Mouse (Mus musculus): ENCODE results near the gene Gtf2h4.

DNA sequence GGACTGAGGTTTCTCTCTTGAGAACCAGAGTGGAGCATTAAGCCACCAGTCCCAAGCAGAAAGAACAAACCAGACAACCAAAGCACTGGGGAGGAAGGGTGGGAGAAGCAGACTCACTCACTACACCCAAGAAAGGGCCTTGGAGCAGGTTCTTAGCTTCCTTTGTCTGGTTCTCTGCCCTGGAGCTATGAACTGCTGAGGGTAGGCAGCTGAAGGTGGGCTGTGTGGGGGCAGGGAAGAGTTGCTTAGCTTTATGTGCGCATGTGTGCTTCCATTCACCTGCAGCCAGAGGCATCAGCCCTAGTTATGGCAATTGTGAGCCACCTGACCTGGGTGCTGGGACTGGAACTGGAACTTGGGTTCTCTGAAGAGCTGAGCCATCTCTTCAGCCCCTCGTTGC lies 20.5 kb downstream of the Gtf2h4 start:
- TF ChIP-seq FOSL1 (IDR thresholded peaks at IDR 0.05; ENCODE audit: insufficient read depth, low read length, poor library complexity, severe bottlenecking) (no peak), CTCF (IDR thresholded peaks at IDR 0.05; ENCODE audit: control insufficient read depth, insufficient read depth, insufficient read length) (no peak), MYOD1 (IDR thresholded peaks at IDR 0.05; ENCODE audit: control insufficient read depth, insufficient read length, low read depth) (no peak), CEBPB (IDR thresholded peaks at IDR 0.05; ENCODE audit: low read depth) (no peak), MYOG (IDR thresholded peaks at IDR 0.05; ENCODE audit: control insufficient read depth, extremely low read depth, insufficient read length) (no peak), MAX (IDR thresholded peaks at IDR 0.05) (no peak), USF1 (IDR thresholded peaks at IDR 0.05; ENCODE audit: low read depth) (no peak)

All from C2C12 (cell line).